Mouse (Mus musculus): ENCODE results near the gene Rxra.

Rxra gene

GRCm38 (mm10) chr2:27740091-27740608 lies 63.9 kb downstream of the Rxra start:
- peak; percentile 17 for DNase-seq (ENCODE audit: low read depth)

GRCm38 (mm10) chr2:27743177-27743576 lies 66.9 kb downstream of the Rxra start:
- DNase-seq (ENCODE audit: low read depth): no peak

- DNase-seq (ENCODE audit: low read depth): no peak
Observed at GRCm38 (mm10) chr2:27743863-27744611, 67.8 kb downstream of the Rxra start.

GRCm38 (mm10) chr2:27744612-27745351 lies 68.5 kb downstream of the Rxra start:
- DNase-seq (ENCODE audit: low read depth): peak; percentile 65

- DNase-seq (ENCODE audit: low read depth): no peak
Observed at GRCm38 (mm10) chr2:27745673-27746620, 69.7 kb downstream of the Rxra start.

GRCm38 (mm10) chr2:27746854-27747253 lies 70.6 kb downstream of the Rxra start:
- DNase-seq (ENCODE audit: low read depth): no peak

GRCm38 (mm10) chr2:27748984-27749383 lies 72.7 kb downstream of the Rxra start:
- no peak for DNase-seq (ENCODE audit: low read depth)

GRCm38 (mm10) chr2:27750399-27751134 lies 74.3 kb downstream of the Rxra start:
- no peak for DNase-seq (ENCODE audit: low read depth)

- no peak for DNase-seq (ENCODE audit: low read depth)
Observed at GRCm38 (mm10) chr2:27751135-27751519, 74.9 kb downstream of the Rxra start.

- DNase-seq (ENCODE audit: low read depth): no peak
Observed at GRCm38 (mm10) chr2:27751803-27752202, 75.6 kb downstream of the Rxra start.

- DNase-seq (ENCODE audit: low read depth): no peak
Observed at GRCm38 (mm10) chr2:27754094-27754493, 77.9 kb downstream of the Rxra start.

- no peak for DNase-seq (ENCODE audit: low read depth)
Observed at GRCm38 (mm10) chr2:27755986-27756641, 79.9 kb downstream of the Rxra start.

- no peak for DNase-seq (ENCODE audit: low read depth)
Observed at GRCm38 (mm10) chr2:27758414-27759301, 82.4 kb downstream of the Rxra start.

- no peak for DNase-seq (ENCODE audit: low read depth)
Observed at GRCm38 (mm10) chr2:27759431-27759830, 83.2 kb downstream of the Rxra start.

GRCm38 (mm10) chr2:27761260-27761995 lies 85.2 kb downstream of the Rxra start:
- DNase-seq (ENCODE audit: low read depth): no peak

GRCm38 (mm10) chr2:27761996-27762340 lies 85.7 kb downstream of the Rxra start:
- no peak for DNase-seq (ENCODE audit: low read depth)

- DNase-seq (ENCODE audit: low read depth): no peak
Observed at GRCm38 (mm10) chr2:27762509-27762908, 86.3 kb downstream of the Rxra start.

GRCm38 (mm10) chr2:27762920-27763780 lies 86.9 kb downstream of the Rxra start:
- no peak for DNase-seq (ENCODE audit: low read depth)
